Mouse (Mus musculus): Measurements from ENCODE around the gene Stn1. TPM values are rescaled to one million over a fixed set of nuclear protein-coding genes. Genes with fewer than 3 reads are reported as not detected.

Stn1 gene
- polyA plus RNA-seq, 1 experiment from 2014 or later: 47.1 TPM

DNA sequence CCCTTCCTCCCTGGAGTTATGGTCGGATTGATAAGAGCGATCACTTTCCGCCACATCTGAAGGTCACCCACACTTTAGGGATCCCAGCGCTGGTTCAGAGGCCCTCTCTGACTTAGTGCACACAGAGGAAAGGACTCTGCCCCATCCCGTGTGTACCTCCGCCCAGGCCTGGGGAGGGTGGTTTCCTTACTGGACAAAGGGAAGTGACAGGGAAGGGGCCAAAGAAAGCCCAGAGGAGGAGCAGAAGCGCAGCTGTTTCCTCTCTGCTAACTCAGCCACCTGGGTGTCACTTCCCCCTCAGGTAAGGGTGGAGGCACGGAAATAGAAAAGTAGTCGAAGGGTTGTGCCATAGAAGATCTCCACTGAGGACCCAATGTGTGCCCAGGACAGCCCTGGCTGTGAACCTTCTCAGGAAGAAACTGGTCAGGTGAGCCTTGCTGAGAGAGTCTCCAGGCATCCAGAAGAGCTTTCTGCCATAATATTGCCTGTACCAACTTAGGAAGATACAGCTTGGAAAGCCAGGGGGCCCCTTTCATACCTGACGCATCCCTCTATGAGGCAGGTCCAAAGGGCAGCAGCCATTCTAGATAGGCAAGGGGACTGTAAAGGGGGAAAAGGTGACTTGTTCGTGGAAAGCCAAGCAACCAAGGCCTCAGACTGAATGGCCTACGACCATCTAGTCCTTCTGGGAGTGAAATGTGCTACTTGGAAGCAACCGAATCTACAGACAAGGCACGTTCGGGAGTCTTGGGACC lies 82.1 kb downstream of the Stn1 start:
- H3K9ac ChIP-seq: no peak overlapping the region
- H3K4me1 ChIP-seq: peaks cover 80% of the 10 kb centered on the region
- 0 out of 2 replicates have a peak overlapping the region, but pooled peaks have one; percentile 1 for H3K27ac ChIP-seq
- H3K4me2 ChIP-seq: no peak overlapping the region
- H3K4me3 ChIP-seq (replicated peaks): no peak overlapping the region
- H3K9me3 ChIP-seq (replicated peaks): no peaks in the 10 kb centered on the region
- H3K36me3 ChIP-seq: no peaks in the 10 kb centered on the region
- WGBS: 79% methylated on average over 15 of the region's 15 CpGs
- H3K27me3 ChIP-seq: no peaks in the 10 kb centered on the region
- ATAC-seq (replicated peaks; ENCODE audit: low FRiP score): no peak

DNA sequence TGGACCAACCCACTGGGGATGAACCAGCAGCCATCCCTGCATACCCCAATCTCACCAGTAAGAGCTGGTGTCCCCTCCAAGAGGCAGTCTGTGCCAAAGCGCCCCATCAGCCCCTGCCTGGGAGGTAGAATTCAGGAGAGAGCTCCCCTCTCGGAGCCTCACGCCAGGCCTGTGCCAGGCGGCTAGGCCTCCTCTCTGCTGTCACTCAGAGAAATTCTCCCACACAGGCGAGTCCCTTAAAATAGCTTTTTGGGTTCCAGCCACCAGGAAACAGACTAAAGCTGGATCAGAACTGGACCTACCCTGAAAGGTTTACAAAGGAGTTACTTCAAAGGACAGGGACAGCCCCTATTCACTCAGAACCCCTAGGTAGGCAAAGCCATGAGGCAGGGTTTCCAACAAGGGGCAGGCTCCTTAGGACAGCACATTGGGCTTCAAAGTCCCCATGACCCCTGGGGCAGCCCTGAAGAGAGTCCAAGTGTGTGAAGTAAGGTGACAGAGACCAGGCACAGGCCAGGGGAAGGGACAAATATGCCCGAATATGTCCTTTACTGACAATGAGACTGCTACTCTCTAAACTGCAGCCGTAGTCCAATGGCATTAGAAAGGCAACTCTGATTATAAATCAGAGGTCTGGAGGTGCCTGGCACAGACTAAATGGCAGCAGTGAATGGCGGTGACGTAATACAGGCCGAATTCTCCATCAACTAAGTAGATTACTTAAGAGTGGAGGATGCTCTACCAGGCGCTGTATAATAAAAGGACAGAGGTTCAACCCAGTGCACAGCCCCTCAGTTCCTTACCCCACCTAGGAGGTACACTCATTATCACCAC lies 82.9 kb downstream of the Stn1 start:
- H3K4me1 ChIP-seq: peaks cover 79% of the 10 kb centered on the region
- H3K9ac ChIP-seq: no peak overlapping the region
- H3K9me3 ChIP-seq (replicated peaks): no peaks in the 10 kb centered on the region
- no peak for ATAC-seq (replicated peaks; ENCODE audit: low FRiP score)
- WGBS: 74% methylated on average over 11 of the region's 11 CpGs
- H3K4me3 ChIP-seq (replicated peaks): no peak overlapping the region
- H3K36me3 ChIP-seq: no peaks in the 10 kb centered on the region
- H3K27ac ChIP-seq: 0 out of 2 replicates have a peak overlapping the region, but pooled peaks have one; percentile 1
- H3K27me3 ChIP-seq: no peaks in the 10 kb centered on the region
- H3K4me2 ChIP-seq: no peak overlapping the region

DNA sequence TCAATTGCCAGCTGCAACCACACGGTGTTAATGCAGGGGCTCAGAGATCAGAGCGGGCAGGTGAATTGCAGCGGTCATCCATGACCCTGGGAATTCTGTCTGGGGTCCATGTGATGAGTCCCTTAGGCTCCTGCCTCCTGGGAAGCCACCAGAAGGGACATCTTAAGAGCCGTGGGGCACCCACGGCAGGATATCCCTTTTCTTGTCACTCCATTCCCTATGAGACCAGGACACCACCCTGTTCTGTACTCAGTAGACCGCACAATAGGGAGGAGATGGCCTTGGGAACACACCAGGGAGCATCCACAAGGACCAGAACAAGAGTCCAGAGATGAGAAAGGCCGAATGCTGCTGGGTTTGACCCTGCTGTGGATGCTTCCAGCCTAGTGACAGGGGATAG lies 84.0 kb downstream of the Stn1 start:
- no peaks in the 10 kb centered on the region for H3K36me3 ChIP-seq
- no peak overlapping the region for H3K4me3 ChIP-seq (replicated peaks)
- no peak overlapping the region for H3K9ac ChIP-seq
- no peak overlapping the region for H3K4me2 ChIP-seq
- H3K4me1 ChIP-seq: peaks cover 77% of the 10 kb centered on the region
- H3K9me3 ChIP-seq (replicated peaks): no peaks in the 10 kb centered on the region
- H3K27ac ChIP-seq: 0 out of 2 replicates have a peak overlapping the region, but pooled peaks have one; percentile 1
- no peaks in the 10 kb centered on the region for H3K27me3 ChIP-seq
- 59% methylated on average over 7 of the region's 7 CpGs for WGBS
- ATAC-seq (replicated peaks; ENCODE audit: low FRiP score): no peak

DNA sequence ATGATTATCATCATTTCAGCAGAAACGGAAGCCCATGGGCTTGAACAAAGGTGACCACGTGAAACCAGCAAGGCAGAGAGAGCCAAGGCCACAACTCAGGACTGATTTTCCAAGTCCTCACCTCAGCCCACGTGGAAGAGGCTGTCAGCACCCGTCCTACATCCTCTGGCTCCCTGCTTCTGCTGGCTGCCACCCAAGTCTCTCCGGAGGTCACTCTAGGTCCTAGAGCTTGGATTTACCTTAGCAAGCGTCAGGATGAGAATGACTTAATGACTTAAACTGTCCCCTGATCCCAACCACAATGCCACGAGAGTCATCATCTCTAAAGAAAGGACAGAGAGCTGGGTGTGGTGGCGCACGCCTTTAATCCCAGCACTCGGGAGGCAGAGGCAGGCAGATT lies 84.6 kb downstream of the Stn1 start:
- H3K4me1 ChIP-seq: peaks cover 77% of the 10 kb centered on the region
- ATAC-seq (replicated peaks; ENCODE audit: low FRiP score): no peak

DNA sequence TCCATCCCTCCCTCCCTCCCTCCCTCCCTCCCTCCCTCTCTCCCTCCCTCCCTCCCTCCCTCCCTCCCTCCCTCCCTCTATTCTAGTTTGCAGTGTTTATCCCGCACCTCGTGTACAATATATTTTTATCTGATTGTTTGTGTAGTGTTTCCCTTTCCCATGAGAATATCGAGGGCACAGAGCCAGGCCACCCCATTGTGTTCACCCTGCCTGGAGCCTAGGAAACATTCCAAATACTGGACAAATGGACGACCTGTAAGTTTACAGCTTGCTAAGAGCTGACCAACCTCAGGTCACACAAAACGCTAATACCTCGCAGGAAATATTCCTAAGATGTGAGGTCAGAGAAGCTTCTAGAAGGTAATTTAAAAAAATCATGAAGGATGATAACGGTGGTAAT lies 85.1 kb downstream of the Stn1 start:
- no peak for ATAC-seq (replicated peaks; ENCODE audit: low FRiP score)
- no peak overlapping the region for H3K27ac ChIP-seq
- no peak overlapping the region for H3K4me3 ChIP-seq (replicated peaks)
- H3K9ac ChIP-seq: no peak overlapping the region
- no peaks in the 10 kb centered on the region for H3K36me3 ChIP-seq
- H3K4me1 ChIP-seq: peaks cover 77% of the 10 kb centered on the region
- WGBS: 63% methylated on average over 7 of the region's 7 CpGs
- H3K9me3 ChIP-seq (replicated peaks): no peaks in the 10 kb centered on the region
- H3K4me2 ChIP-seq: no peak overlapping the region
- H3K27me3 ChIP-seq: no peaks in the 10 kb centered on the region

More for the DNA sequence above, 84.6 kb downstream of the Stn1 start:
- Histone ChIP-seq H3K36me3 (no peaks in the 10 kb centered on the region), H3K4me2 (no peak overlapping the region), H3K27me3 (no peaks in the 10 kb centered on the region), H3K27ac (peak overlapping the region; percentile 59; the same call in 1 of the 2 replicates), H3K4me3 (replicated peaks) (no peak overlapping the region), H3K9me3 (replicated peaks) (no peaks in the 10 kb centered on the region), H3K9ac (no peak overlapping the region)
- WGBS: 76% methylated on average over 10 of the region's 10 CpGs

DNA sequence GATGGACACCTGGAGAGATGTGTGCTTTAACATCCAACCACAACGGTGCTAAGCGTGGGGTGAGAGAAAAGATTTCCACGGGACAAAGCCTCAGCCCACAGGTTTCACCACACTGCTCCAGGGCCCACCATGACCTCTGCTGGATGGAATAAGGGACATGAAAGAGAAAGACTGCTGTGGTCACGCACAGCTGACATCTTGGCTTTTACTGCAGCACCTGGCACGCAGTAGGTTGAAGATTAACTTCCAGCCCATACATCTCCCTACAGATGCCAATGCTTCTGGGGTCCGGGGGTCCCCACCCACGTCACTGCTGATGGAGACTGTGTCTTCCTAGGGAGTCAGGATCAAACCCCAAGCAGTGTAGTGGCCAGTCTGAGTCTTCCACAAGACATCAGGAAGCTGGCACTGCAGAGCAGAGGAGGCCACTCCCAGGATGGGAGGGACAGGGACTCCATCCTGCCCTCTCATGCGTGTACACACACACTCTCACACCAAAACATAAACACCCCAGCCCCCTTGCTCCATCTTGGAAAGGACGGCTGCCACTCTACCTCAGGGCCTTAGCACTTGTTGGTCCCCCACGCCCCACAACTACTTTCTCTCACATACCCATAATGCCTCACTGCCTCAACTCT lies 85.7 kb downstream of the Stn1 start:
- 60% methylated on average over 10 of the region's 10 CpGs for WGBS
- peak; percentile 59 for ATAC-seq (replicated peaks; ENCODE audit: low FRiP score)
- H3K27me3 ChIP-seq: no peaks in the 10 kb centered on the region
- H3K9ac ChIP-seq: no peak overlapping the region
- no peaks in the 10 kb centered on the region for H3K9me3 ChIP-seq (replicated peaks)
- peak overlapping the region; percentile 78 for H3K27ac ChIP-seq
- H3K4me2 ChIP-seq: peak overlapping the region; percentile 20
- no peaks in the 10 kb centered on the region for H3K36me3 ChIP-seq
- H3K4me3 ChIP-seq (replicated peaks): no peak overlapping the region
- H3K4me1 ChIP-seq: peaks cover 79% of the 10 kb centered on the region

Other genes with a start within 250 kb of the Stn1 start
- 5.5 and 6.4 TPM in 2 replicates for gene Sh3pxd2a, start 73.1 kb downstream of the Stn1 start, polyA plus RNA-seq (2015; fragmentation: Nextera tagmentation; extraction: Ambion mirVana)
- 12.0 and 12.2 TPM in 2 replicates for gene Slk, start 42.2 kb upstream of the Stn1 start, polyA plus RNA-seq (2015; fragmentation: Nextera tagmentation; extraction: Ambion mirVana)
- 0.49 and 0.84 TPM in 2 replicates for gene Col17a1, start 154.6 kb upstream of the Stn1 start, polyA plus RNA-seq (2015; fragmentation: Nextera tagmentation; extraction: Ambion mirVana)
- 237 and 238 TPM in 2 replicates for gene Sfr1, start 194.2 kb upstream of the Stn1 start, polyA plus RNA-seq (2015; fragmentation: Nextera tagmentation; extraction: Ambion mirVana)